Mouse (Mus musculus): ENCODE results near the gene Ccdc134.

Gene Ccdc134

DNA sequence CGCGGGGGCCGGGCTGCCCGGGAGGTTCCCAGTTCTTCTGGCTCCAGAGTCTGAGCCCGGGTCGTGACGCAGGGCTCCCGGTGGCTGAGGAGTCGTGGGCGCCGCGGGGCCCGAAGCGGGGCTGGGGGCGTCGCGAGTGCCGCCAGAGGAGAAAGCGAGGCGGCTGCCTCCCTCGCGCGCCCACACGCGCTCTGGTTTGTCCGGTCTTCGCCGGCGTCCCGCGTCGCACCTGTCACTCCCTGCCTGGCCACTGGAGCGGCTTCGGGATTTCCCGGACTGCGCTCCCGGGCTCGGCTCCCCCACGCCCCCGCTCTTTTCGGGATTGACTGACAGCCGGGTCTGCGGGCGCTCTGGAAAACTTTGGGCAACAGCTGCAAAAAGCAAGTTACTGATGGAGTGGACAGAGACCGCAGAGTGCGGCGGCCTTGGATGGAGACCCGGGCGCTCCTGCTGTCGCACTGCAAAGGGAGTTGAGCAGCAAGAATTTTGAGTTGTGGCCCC lies 19.9 kb downstream of the Ccdc134 start:
- in situ Hi-C loops (cut with MboI, MseI) = no loop called here

DNA sequence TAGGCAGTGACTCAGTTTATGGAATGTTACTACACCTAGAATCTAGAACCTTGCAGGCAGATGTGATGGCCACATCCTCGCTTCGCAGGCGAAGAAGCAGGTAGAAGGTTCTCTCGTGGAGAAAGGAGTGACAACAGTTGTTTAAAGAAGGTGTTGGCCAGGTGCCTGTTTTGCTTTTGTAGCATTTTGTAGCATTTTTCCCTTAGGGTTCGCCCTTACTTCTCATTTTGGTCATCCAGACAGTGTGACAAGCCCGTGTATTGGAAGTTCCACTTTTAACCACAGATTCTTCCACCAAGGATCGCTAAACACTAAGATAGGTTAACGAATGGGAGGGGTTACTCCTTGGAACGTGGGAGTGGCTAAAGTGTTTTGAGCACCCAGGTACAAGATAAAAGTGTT lies 20.8 kb downstream of the Ccdc134 start:
- in situ Hi-C loops (cut with MboI, MseI) = no loop called here

DNA sequence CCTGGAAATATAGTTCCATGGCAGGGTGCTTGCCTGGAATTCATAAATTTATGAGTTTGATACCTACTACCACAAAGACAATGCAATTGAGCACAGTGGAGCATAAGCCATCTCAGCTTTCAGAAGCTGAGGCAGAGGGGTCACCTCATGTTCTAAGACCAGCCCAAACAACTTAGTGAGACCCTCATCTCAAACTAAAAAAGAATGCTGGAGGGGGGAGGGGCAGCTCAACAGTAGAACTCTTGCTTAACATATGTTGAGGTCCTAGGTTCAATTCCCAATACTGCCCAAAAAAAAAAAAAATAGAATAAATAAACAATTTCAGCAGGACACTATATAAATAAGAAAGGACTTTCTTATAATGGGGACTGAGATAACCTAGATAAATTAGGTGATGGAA lies 22.3 kb downstream of the Ccdc134 start:
- in situ Hi-C loops (cut with MboI, MseI) = no loop called here

DNA sequence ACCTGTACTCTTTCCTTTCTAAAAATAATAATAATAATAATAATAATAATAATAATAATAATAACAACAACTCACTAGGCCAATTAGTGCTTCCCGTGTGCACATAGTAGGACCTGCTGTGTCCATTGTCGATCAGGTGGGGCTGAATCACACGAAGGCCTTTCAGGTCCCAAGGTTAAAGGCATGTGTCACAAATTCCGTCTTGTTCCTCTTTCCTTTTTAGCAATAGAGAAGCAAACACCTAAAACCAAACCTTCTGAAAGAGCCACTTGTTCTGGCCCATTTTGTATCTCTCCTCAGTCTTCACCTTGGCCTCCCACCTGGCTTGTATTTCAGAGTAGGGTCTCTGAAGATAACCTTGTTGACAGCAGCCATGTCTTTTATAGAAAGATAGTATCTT lies 23.5 kb downstream of the Ccdc134 start:
- in situ Hi-C loops (cut with MboI, MseI) = no loop called here

DNA sequence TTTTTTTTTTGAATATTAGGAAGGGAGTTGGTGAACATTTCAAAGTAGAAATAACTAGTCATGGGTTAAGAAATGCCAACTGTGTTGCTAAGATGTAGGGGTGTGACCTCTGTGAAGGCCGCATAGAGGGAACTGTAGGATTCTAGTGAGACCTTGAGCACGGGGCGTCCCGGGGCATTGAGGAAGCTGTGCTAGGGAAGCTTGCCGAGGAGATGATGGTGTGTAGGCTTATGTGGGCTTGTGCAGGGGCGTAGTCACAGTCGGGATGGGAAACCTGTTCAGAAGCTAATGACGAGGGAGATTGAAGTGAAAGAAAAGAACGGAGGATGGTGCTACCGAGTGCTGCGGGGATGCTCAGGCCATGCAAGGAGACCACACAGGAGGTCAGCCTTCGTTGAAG lies 24.3 kb downstream of the Ccdc134 start:
- in situ Hi-C loops (cut with MboI, MseI) = no loop called here

DNA sequence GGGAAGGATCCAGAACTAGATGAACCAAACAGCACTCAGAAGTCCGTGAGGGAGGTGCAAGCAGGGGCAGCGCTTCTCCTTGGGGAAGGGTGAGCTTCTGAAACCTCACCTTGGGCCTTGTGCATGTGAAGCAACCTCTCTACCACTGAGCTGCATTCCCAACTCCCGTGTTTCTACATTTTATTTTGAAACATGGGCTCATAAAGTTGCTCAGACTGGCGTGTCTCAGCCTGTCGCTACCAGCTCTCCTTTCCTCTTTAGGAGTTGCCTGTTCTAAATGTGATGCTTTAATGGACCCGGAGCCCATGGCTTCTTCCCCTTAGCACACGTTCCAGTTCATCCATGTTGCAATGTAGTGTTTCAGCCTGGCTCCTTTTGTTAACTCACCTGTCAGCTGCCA lies 24.7 kb downstream of the Ccdc134 start:
- in situ Hi-C loops (cut with MboI, MseI) = no loop called here

DNA sequence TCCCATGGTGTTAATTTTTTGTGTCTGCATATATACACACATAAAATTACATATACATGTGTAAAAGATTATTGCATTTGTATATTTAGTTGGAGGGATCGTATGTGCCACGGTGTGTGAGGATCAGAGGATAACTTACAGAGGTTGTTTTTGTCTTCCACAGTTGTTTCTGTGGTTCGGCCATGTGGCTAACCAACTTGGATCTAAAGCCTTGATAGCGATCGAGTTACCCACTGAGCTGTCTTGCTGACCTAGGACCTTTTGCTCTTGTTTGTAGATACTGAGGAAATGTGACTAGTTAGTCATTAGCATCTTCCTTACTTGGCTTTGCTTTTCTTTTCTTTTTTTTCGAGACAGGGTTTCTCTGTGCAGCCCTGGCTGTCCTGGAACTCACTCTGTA lies 28.6 kb downstream of the Ccdc134 start:
- in situ Hi-C loops (cut with MboI, MseI) = no loop called here

DNA sequence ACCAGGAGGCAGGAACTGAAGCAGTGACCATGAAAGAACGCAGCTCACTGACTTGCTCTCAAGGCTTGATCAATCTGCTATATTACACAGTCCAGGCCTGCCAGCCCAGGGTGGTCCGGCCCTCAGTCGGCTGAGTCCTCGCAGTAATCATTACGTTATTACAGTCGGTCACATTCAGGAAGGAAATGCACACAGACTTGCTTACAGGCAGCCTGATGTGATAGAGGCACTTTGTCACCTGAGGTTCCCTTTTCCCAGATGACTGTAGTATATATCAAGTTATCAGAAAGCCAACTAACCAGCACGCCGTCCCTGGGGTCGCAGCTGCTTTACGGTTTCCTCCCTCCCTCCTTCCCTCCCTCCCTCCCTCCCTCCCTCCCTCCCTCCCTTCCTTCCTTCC lies 29.2 kb downstream of the Ccdc134 start:
- in situ Hi-C loops (cut with MboI, MseI) = no loop called here

DNA sequence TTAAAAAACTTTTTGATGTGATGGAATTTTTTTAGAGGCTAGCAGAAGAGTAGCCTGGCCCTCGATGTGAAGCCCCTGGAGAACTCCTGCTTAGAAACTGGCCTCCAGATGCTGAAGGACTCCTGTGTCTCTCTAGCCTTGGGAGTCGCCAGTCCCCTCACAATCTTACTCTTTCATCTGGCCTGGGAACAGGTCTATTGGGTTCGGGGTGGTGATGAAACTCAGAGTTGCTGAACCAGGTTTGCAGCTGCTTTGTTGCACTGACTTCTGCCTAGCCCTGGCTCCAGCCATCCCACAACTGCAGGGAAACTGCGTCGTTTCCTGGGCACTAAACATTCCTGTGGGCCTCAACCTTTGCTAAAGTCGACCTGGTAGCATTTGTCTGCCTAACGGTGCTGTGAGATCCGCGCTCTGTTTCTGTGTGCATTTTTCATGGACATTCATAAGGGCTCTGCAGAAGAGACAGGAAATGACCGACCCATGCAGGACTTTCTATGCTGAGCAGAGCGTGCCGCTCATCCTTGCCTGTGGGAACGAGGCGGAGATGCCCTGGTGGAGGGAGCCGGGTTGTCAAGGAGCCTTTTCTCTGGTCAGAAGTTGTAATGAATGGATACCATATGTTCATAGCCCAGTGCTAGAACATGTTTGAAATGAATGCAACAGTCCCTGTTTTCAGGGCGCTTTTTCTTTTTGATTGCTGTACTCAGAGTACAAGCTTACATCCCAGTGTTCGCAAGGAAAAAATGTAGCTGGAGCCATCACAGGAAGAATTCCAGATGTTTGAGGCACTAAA lies 30.7 kb downstream of the Ccdc134 start:
- in situ Hi-C loops (cut with MboI, MseI) = no loop called here

DNA sequence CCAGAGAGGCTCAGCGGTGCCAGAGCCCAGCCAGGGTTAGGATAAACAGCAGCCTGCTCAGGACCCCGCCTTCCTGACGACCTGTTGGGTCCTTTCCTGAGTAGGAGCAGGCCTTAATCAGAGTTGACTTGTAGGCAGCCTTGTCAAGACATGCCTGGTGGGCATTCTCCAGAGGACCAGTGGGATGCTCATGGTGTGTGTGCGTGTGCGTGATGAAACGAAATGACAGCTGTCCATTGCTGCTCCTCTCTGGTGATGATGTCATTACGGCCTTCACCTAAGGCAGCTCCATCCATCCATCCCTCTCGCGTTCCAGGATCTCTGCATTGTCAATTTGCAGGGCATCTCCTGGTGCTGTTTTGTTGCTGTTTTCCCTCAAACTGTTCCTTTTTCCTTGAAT lies 31.7 kb downstream of the Ccdc134 start:
- in situ Hi-C loops (cut with MboI, MseI) = no loop called here

DNA sequence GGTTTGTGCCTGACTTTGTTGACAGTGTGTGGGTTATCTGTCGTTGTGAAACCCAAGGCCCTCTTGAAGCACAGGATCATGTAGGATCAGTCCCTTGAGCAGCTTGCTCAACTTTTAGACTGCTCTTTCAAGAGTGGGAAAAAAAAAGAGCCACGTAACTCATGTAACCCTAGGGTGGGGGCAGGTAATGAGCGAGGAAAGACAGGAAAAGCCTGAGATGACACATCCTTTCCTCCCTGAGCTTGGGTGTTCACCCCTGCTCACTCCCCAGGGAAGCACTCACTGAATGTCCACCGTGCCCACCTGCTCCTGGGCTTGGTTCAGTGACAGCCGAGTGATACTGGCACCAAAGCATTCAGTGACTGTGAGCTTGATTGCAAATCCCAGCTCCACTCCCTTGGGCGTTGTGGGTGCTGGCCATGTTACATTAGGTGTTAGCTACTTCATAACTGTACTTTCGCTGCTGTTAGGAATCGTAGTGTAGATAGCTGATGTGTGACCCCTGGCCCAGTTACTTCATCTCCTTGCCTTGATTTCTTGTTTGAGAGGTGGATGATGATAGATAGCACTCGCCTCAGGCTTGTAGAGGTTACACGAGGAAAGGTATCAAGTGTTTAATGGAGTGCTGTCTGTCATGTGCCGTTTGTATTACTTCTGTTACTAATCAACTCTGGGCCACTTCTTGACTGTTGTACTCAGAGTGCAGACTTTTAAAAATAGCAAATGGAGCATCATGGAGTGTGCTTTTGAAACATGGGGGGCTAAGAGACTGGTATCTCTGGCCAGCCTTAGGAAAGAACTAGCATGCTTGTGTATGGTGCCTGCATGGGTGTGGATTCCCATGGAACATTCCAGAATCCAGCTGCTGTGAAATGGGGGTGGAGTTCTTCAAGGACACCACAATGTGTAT lies 33.3 kb downstream of the Ccdc134 start:
- in situ Hi-C loops (cut with MboI, MseI) = no loop called here

DNA sequence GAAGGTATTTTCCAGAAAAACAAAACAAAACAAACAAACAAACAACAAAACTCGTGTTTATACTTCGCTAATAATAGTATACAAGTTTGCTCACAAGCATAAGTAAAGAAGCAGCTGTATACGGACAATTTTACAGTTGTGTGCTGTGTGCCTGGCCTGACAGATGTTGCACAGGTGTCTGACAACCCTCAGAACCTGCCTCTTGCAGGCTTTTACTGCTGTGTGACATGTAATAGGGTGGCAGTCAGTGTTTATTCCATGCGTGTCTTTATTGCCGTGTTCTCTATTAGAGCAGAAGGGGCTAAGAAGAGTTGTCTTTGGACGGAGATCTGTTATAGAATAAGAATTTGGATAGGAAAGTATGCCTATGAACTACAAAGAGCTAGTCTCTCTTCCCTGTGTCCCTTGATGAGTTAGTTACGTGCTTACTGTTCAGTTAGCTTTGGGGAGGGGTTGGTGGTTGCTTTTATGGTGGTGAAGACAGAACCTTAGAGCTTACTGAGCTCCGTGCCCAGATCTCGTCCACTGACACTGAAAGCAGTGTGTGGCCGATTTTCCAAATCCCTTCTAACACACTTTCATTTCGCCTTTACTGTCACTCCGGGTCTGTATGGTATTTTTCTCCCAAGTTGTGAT lies 34.4 kb downstream of the Ccdc134 start:
- in situ Hi-C loops (cut with MboI, MseI) = no loop called here

DNA sequence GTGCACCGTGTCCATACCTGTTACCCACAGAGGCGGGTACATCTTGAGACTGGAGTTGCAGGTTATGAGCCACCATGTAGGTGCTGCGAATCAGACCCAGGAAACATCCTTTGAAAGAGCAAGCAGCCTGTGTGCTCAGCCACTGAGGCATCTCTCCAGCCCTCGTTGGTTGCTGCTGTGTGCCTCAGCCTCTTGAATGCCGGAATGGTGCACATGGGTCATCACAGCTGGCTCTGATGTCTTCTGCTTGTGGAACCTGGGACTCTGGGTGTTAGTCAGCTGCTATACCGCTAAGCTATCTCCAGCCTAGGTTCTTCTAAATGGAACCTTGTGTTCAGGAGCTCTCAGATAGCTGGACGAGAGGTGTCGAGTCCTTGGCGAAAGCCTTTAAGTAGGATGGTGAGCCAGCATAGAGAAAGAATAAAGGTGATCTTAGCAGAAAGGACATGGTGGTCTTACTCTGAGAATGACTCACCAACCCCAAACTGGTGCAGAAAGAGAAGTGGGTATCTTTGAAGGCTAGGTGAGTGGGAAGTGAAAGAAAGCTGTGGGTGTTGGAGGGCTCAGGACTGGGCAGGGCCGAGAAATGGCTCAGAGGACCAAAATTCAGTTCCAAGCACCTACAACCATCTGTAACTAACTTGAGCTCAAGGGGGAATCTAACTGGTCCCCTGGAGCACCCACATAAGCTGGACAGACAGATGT lies 35.8 kb downstream of the Ccdc134 start:
- in situ Hi-C loops (cut with MboI, MseI) = no loop called here

DNA sequence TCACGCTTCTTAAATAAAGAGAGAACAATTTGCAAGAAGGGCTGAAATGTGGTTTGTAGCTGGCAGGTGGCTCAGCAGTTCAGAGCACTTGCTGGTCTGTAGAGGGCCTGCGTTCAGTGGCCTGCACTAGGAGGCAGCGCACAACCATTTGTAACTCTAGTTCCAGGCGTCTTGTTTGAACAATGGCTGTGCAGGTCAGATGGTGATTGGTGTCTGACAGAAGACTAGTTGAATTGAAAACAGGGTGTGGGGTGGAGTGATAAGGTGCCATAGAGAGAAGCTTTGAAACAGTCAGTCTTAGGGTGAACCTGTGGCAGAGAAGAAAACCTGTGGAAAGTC lies 36.3 kb downstream of the Ccdc134 start:
- in situ Hi-C loops (cut with MboI, MseI) = no loop called here

DNA sequence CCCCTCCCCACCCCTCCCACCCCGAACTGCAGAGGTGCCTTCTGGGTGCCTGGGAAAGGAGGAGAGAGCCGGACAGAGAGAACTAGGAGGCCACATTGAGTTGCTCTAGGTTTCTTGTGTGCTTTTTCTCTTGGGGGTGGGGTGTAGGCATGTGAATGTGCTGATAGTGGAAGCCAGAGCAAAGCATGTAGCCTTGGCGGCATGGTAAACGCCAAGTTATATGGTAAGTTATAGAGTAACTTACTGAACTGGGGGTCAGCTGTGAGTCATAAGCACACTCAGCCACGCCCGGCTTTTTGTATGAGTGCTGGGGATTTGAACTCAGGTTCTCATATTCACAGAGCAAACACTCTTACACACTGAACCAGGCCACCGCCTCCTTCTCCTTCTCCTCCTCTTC lies 36.8 kb downstream of the Ccdc134 start:
- in situ Hi-C loops (cut with MboI, MseI) = no loop called here

DNA sequence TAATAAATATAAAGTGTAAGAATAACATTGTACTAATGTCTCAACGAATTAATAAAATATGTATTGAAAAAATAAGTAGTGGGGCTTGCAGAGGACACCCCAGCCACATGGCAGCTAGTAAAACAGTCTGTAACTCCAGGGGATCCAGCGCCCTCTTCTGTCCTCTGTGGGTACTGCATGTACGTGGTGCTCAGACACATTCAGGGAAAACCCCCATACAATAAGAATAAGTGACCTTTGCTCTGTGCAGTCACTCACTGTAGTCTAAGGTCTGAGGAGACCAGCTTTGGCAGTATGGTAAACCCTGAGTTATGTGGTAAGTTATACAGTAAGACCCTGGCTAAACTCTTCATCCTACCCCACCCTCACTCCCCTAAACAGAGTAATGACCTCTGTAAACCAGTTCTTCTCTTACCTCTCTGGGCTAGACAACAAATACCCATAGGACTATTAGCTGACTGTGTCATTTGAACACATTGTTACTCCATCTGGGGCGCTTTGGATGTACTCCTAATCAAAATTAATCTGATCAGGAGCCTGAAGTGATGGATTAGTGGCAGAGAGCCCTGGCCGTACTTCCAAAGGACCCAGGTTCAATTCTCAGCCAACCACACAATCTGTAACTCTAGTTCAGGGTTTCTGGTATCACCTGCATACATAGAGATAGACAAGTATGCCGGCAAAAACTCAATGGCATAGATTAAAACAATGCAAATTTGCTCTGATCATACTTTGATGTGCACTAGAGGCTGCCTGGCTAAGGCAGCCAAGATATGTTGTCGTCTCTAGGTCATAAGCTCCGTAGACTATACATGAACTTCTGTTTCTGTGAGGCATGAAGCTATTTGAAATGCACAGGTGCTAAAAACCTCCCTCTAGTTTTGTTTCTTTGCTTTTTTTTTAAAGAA lies 37.9 kb downstream of the Ccdc134 start:
- in situ Hi-C loops (cut with MboI, MseI) = no loop called here

DNA sequence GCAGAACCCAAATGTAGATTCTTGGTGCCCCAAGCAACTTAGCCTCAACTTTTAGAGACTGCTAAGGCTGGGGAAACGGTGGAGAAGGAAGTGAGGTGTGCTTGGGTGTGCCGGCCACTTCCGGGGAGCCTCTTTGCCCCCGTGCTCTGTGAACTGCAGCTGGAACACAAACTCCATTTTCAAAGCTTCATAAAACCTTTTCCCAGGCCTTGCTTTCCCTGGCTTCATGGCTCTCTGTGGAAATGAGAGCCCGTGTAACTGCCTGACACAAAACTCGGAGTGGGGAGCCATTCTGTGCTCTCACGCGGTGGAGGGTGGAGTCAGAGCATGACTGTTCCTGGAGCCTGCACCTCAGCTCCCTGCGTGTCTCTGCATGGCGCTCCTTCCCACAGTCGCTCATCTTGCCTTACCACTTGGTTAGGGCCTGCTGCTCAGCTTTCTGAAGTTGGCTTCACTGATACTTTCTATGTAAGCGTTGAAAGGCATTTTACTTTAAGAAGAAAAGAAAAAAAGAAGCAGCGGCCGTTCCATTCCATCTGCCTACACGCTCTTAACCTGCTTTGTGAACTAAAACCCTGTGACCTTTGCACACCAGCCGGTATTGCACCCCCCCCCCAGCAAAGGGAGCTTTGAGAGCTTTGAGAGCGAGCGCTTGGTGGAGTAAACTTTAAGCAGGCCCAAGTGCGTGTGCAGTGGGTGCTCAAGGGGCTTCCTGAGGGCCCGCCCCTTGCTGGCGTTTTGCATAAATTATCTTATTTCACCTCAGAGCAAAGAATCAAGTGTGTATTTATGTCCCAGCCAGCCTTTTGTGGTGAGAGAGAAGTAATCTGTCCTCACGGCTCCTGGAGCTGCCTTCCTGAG lies 38.7 kb downstream of the Ccdc134 start:
- in situ Hi-C loops (cut with MboI, MseI) = no loop called here

DNA sequence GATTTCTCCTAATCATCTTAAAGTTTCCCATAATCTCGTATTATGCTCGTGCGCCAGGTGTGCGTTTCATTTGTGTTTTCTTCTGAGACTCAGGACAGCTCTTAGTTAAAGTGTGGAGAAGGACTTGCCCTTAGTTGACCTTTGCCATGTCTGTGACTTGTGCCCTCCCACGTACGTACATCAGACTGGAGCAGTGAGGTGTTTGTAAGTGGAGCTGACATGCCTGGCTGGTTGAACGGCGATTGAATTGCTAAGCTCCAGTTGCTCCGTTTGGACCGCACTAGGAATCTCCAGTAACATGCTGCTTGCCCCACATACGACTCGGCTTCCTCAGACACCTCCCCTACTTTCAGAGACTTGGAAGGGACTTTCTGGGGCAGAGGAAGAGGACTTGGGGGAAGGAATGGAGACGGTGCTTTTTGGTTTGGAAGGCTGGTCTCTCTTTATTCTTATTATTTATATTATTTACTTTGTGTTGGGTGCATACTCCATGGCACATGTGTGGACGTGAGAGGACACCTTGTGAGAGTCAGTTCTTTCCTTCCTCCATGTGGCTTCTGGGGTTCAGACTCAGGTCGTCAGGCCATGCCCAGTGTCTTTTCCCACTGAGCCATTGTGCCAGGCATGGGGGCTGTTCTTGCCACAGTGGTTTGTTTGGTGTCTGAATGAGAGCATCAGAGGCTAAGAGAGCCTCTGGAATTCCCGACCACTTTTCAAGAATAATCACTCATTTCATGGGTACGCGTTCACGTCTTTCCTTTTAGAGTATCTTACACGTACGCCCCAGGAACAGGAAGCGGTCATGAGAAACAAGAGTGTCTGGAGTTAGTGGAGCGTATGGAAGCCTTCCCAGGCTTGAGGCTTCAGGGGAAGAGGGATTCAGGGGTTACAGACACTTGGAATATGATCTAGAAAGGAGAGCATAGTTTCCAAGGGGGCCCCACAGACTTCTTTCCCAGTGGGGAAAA lies 39.8 kb downstream of the Ccdc134 start:
- in situ Hi-C loops (cut with MboI, MseI) = no loop called here

DNA sequence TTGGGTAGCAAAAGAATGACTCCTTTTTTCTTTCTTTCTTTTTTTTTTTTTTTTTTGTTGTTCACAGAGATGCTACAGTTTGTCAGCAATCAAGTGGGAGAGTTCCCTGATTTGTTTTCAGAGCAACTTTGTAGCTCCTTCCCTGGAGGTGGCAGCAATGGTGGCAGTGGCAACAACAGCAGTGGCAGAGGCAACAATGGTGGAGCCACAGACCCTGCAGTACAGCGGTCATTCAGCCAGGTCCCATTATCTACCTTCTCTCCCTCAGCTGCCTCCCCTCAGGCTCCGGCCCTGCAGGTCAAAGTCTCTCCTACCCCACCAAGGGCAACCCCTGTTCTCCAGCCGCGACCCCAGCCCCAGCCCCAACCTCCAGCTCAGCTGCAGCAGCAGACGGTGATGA lies 41.9 kb downstream of the Ccdc134 start:
- in situ Hi-C loops (cut with MboI, MseI) = no loop called here

All from regulatory T cell (primary cell).